Mouse (Mus musculus) layer of hippocampus, postnatal 14 days (tissue): ENCODE results near the gene Rpl21. TPM values are rescaled to one million over a fixed set of nuclear protein-coding genes. Genes with fewer than 3 reads are reported as not detected.

ENCODE experiments used
- DNase-seq, 2 experiments: peaks; one replicate each; pipeline ENCODE4 v3.0.0; 2021 to 2022; ENCODE audit warnings: low spot score in 2 of 2, mixed read lengths in 1 of 2
- total RNA-seq, 2 experiments: library from RNA; stranded (reverse); gene quantifications; 2 replicates each; pipeline ENCODE4 v1.2.3; 2021

Rpl21 gene
- total RNA-seq, 2 experiments from 2014 or later, result 204 to 212 TPM

GRCm38 (mm10) chr5:146829528-146829927, 3.2 kb upstream of the Rpl21 start:
- DNase-seq, result no peak

GRCm38 (mm10) chr5:146832435-146832768, 288 bp upstream of the Rpl21 start:
- DNase-seq, result no peak

- no peak for DNase-seq
Observed at GRCm38 (mm10) chr5:146833673-146834201, 1.0 kb downstream of the Rpl21 start.

GRCm38 (mm10) chr5:146834959-146835358, 2.3 kb downstream of the Rpl21 start:
- no peak for DNase-seq

GRCm38 (mm10) chr5:146837967-146838720, 5.5 kb downstream of the Rpl21 start:
- DNase-seq, result no peak

GRCm38 (mm10) chr5:146838836-146839648, 6.4 kb downstream of the Rpl21 start:
- DNase-seq, result no peak

GRCm38 (mm10) chr5:146839760-146840159, 7.1 kb downstream of the Rpl21 start:
- no peak for DNase-seq

- no peak for DNase-seq
Observed at GRCm38 (mm10) chr5:146840422-146840821, 7.7 kb downstream of the Rpl21 start.

- peak in 1 of 2 experiments; percentile 58 for DNase-seq
Observed at GRCm38 (mm10) chr5:146841301-146841700, 8.6 kb downstream of the Rpl21 start.

GRCm38 (mm10) chr5:146841996-146842395, 9.3 kb downstream of the Rpl21 start:
- peak in 1 of 2 experiments; percentile 65 for DNase-seq

GRCm38 (mm10) chr5:146844301-146844941, 11.7 kb downstream of the Rpl21 start:
- no peak for DNase-seq

GRCm38 (mm10) chr5:146844945-146845365, 12.3 kb downstream of the Rpl21 start, which contains the start of gene Rasl11a:
TSS of gene Rasl11a (plus strand) at chr5:146845071.
- peak; percentile 78 to 81 for DNase-seq

GRCm38 (mm10) chr5:146846489-146846888, 13.8 kb downstream of the Rpl21 start:
- DNase-seq, result no peak

- no peak for DNase-seq
Observed at GRCm38 (mm10) chr5:146848936-146849582, 16.4 kb downstream of the Rpl21 start.

- DNase-seq, result no peak
Observed at GRCm38 (mm10) chr5:146856106-146856505, 23.4 kb downstream of the Rpl21 start.

GRCm38 (mm10) chr5:146857620-146858019, 24.9 kb downstream of the Rpl21 start:
- DNase-seq, result no peak

GRCm38 (mm10) chr5:146858772-146859171, 26.1 kb downstream of the Rpl21 start:
- no peak for DNase-seq

GRCm38 (mm10) chr5:146859246-146859645, 26.6 kb downstream of the Rpl21 start:
- no peak for DNase-seq

- DNase-seq, result no peak
Observed at GRCm38 (mm10) chr5:146860222-146860998, 27.7 kb downstream of the Rpl21 start.

- DNase-seq, result peak in 1 of 2 experiments; percentile 59
Observed at GRCm38 (mm10) chr5:146861588-146861987, 28.9 kb downstream of the Rpl21 start.
